Mouse (Mus musculus) lung, embryonic 15.5 days (tissue): ENCODE results near the gene Tmem44. TPM values are rescaled to one million over a fixed set of nuclear protein-coding genes. Genes with fewer than 3 reads are reported as not detected.

ENCODE experiments used
- ATAC-seq: fragments of 200-750 bp; cut with Nextera tagmentation; 2 replicates; pipeline ENCODE4 v1.8.0; 2017; ENCODE audit warnings: moderate number of reproducible peaks, borderline replicate concordance; ENCODE audit not compliant: low FRiP score, low TSS enrichment; ENCODE audit errors: extremely low read depth
- H3K27ac ChIP-seq: fragments of 300-500 bp; sonication (generic); 2 replicates; pipeline ENCODE4 v1.5.1; 2015; ENCODE audit warnings: moderate library complexity, mild to moderate bottlenecking, inconsistent platforms
- H3K27me3 ChIP-seq: fragments of 300-500 bp; sonication (generic); 2 replicates; pipeline ENCODE4 v1.6.1; 2015; ENCODE audit warnings: inconsistent platforms
- H3K36me3 ChIP-seq: fragments of 300-500 bp; sonication (generic); 2 replicates; pipeline ENCODE4 v1.6.1; 2015; ENCODE audit warnings: inconsistent platforms
- H3K4me1 ChIP-seq: fragments of 300-500 bp; sonication (generic); 2 replicates; pipeline ENCODE4 v1.6.1; 2015; ENCODE audit warnings: inconsistent platforms
- H3K4me2 ChIP-seq: fragments of 300-500 bp; sonication (generic); 2 replicates; pipeline ENCODE4 v1.6.1; 2015; ENCODE audit warnings: inconsistent platforms, mild to moderate bottlenecking, moderate library complexity
- H3K4me3 ChIP-seq: fragments of 300-500 bp; sonication (generic); 2 replicates; pipeline ENCODE4 v1.5.1; 2015; ENCODE audit warnings: mild to moderate bottlenecking, inconsistent platforms
- H3K9ac ChIP-seq: fragments of 300-500 bp; sonication (generic); 2 replicates; pipeline ENCODE4 v1.6.1; 2015; ENCODE audit warnings: inconsistent platforms
- H3K9me3 ChIP-seq: fragments of 300-500 bp; sonication (generic); 2 replicates; pipeline ENCODE4 v1.6.1; 2016; ENCODE audit warnings: inconsistent platforms
- WGBS: fragments of 180-500 bp; shearing (Covaris S2); methylation state at CpG from one replicate; pipeline ENCODE4 v1.1.7; 2015; 5-methylcytosine and 5-hydroxymethylcytosine counted together
- polyA plus RNA-seq: library from polyadenylated mRNA; unstranded; fragments of >200 nt; fragmentation: Nextera tagmentation; extraction: Ambion mirVana; gene quantifications from 2 replicates; pipeline ENCODE4 v1.2.1, GENCODE M21; 2015

Tmem44 gene
- polyA plus RNA-seq, 1 experiment from 2014 or later, result 26.4 TPM

DNA sequence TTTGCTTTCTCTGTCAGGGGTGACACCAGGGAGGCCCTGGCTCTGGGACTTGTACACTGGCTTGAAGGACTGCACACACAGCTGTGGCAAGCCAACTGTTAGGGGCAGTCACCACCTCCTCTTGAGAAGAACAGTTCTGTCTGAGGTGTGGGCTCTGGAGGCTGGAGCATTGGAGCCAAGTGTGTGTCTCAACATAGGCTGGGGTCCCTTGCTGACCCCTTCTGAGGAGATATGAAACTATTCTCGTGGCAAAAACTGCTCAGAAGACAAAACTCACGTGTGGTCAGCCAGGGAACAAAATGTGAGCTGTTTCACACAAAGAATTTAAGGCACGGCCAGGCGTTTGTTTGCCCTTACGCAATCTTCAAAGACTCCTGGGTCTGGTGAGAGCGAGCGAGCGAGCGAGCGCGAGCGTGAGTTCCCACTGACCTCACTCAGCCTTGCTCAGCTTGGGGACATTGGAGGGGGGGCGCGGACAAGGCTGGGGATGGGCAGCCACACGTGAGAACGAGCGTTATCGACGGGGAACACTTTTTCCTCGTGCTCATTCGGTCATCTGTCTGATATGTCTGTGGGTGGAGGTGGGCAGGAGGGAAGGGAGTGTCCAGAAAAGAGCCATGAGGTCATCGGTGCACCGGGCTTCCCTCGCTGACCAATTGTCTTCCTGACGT is 48.3 kb downstream of the Tmem44 start:
- Histone ChIP-seq H3K4me1 (peaks cover 27% of the 10 kb centered on the region), H3K9ac (no peak overlapping the region), H3K27ac (peak overlapping the region; percentile 87), H3K9me3 (no peaks in the 10 kb centered on the region), H3K36me3 (no peaks in the 10 kb centered on the region), H3K4me3 (peak overlapping the region; percentile 20), H3K4me2 (peak overlapping the region; percentile 50), H3K27me3 (no peaks in the 10 kb centered on the region; the same call in 1 of the 2 replicates)
- ATAC-seq, result peak; percentile 82
- 8% methylated on average over 25 of the region's 25 CpGs for WGBS

DNA sequence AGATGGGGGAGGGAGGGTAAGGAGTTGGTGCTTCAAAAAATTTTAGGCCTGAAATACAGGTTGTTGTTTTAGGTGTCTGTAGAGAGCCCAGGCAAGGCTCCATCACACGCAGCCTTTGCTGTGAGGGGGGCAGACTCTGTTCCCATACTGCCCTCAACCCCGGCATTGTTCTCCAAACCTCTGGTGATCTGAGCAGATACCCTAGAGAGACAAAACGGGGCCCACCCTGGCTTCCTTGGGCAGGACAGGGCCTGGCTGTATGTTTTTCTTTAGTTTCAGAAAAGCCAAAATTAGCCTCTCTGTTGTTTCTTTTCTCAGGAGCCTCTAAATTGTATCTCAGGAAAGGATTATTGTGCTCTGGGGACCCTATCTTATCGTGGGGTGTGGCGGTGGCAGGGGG is 49.0 kb downstream of the Tmem44 start:
- Histone ChIP-seq H3K4me2 (no peak overlapping the region), H3K27ac (peak overlapping the region; percentile 87), H3K9ac (no peak overlapping the region), H3K4me1 (peaks cover 27% of the 10 kb centered on the region), H3K4me3 (no peak overlapping the region), H3K36me3 (no peaks in the 10 kb centered on the region), H3K9me3 (no peaks in the 10 kb centered on the region), H3K27me3 (peaks cover 1% of the 10 kb centered on the region; the same call in 1 of the 2 replicates)
- 70% methylated on average over 5 of the region's 5 CpGs for WGBS
- ATAC-seq, result no peak

DNA sequence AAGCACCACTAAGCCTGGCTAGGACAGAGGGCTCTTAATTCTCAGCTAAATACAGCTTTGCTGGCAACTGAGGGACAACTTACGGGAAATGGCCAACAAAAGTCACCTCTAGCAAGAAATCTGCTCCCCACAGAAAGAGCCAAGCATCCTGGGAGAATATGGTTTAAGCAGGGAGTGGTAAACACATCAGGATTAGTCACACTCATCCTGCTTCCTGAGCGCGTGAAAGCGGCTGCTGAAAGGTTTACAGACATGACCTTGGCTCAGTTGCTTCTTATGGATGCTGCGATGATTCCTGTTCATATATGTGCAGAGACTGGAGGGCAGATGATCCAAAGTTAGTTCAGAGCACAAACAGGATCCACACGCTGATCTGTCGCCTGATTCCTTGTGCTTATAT is 50.4 kb downstream of the Tmem44 start:
- Histone ChIP-seq H3K36me3 (no peaks in the 10 kb centered on the region), H3K9me3 (no peaks in the 10 kb centered on the region), H3K27me3 (peaks cover 9% of the 10 kb centered on the region; the same call in 1 of the 2 replicates), H3K4me2 (no peak overlapping the region), H3K9ac (no peak overlapping the region), H3K4me3 (no peak overlapping the region), H3K27ac (no peak overlapping the region), H3K4me1 (peaks cover 27% of the 10 kb centered on the region)
- ATAC-seq, result no peak
- 82% methylated on average over 7 of the region's 7 CpGs for WGBS

DNA sequence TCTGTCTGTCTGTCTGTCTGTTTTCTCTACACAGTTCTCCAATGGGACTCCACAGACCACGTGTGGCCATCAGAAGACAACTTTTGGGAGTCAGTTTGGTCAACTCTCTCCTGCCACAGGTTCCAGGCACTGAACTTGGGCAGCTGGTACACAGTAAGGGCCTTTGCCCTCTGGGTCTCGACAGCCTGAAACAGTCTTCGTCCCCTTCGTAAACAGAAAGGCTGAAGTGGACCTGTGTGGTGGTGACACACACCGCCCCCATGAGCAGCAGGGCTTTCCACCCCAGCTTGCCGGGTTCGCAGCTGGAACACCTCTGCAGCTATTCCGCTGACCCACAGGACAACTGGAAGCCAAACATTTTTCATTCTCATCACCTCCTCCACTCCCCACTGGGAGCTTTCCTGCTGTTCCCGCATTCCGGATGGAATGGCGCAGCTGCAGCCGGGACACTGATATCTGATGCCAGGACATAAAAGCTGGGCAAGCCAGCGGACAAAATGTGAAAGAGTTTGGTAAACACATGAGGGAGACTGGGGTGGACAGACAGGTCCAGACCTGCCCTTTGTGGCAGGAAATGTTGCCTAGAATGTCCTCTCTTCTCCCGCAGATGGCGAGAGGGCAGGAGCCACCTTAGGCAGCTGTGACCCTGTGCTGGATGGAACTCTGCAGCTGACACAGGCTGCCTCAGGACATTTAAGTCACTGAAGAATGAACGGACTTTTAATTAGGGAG is 51.4 kb downstream of the Tmem44 start:
- H3K9ac ChIP-seq, result no peak overlapping the region
- no peaks in the 10 kb centered on the region for H3K9me3 ChIP-seq
- H3K27ac ChIP-seq, result no peak overlapping the region
- no peak for ATAC-seq
- H3K36me3 ChIP-seq, result no peaks in the 10 kb centered on the region
- peaks cover 13% of the 10 kb centered on the region; the same call in 1 of the 2 replicates for H3K27me3 ChIP-seq
- peak overlapping the region; percentile 7; the same call in 1 of the 2 replicates for H3K4me2 ChIP-seq
- H3K4me1 ChIP-seq, result peaks cover 27% of the 10 kb centered on the region
- no peak overlapping the region for H3K4me3 ChIP-seq
- 13% methylated on average over 16 of the region's 16 CpGs for WGBS

DNA sequence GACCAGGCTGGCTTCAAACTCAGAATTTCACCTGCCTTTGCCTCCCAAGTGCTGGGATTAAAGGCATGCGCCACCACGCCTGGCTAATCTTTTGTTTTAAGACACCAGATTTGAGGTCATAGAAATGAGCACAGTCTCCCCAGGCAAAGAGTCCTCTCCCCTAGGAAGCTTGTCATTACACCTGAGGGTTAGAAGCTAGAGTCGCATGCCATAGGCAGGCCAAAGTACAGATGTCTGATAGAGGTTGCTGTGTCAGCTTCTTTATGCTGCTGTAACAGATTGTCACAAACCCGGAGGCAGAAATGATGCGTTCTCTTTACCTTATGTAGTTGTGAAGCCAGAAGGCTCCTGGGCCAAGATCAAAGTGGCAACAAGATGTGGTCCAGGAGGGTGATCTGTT is 53.3 kb downstream of the Tmem44 start:
- Histone ChIP-seq H3K9me3 (no peaks in the 10 kb centered on the region), H3K4me2 (no peak overlapping the region), H3K36me3 (no peaks in the 10 kb centered on the region), H3K9ac (no peak overlapping the region), H3K4me1 (peaks cover 21% of the 10 kb centered on the region), H3K27me3 (peaks cover 14% of the 10 kb centered on the region; the same call in 1 of the 2 replicates), H3K27ac (no peak overlapping the region), H3K4me3 (no peak overlapping the region)
- ATAC-seq, result no peak
- 84% methylated on average over 5 of the region's 5 CpGs for WGBS

DNA sequence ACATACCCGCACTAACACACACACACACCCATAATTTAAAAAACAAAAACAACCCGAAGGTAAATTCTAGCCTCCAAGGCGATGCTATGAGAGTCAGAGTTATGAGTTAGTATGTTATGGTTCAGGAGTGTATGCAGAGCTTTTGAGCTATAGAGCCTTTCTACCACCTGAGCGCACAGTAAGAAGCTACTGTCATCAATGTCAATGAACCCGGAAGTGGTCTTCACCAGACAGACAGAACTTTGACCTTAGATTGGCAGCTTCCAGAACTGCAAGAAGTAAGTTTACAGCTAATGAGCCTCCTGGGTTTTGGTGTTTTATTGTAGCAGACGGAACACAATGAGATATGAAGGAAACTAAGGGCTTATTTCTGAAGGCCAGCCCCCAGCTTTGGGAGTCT is 55.8 kb downstream of the Tmem44 start:
- WGBS, result 80% methylated on average over 6 of the region's 6 CpGs
- Histone ChIP-seq H3K27me3 (peaks cover 14% of the 10 kb centered on the region; the same call in 1 of the 2 replicates), H3K9ac (no peak overlapping the region), H3K36me3 (no peaks in the 10 kb centered on the region), H3K4me3 (no peak overlapping the region), H3K4me2 (no peak overlapping the region), H3K4me1 (peaks cover 13% of the 10 kb centered on the region), H3K9me3 (no peaks in the 10 kb centered on the region), H3K27ac (no peak overlapping the region)
- ATAC-seq, result no peak

DNA sequence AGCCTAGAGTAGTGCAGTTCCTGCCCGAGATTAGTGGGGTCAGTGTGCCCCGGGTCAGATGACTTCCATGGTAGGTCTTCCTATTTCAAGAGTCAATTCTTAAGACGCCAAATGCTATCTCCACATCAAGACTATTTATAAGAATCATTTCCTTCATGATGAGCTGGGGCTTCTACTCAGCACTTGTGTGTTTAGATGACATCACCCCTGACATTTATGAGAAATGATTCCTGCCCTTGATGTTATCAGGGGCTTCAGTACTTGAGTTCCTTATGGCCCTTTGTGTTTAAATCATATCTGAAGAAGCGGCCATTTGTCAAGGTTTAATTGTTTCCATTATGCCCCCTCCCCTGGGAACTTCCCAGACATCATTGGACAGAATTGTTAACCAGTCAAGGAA is 58.9 kb downstream of the Tmem44 start:
- ATAC-seq, result no peak
- no peak overlapping the region for H3K27ac ChIP-seq
- no peak overlapping the region for H3K9ac ChIP-seq
- no peak overlapping the region for H3K4me2 ChIP-seq
- 28% methylated on average over 4 of the region's 4 CpGs for WGBS
- H3K36me3 ChIP-seq, result no peaks in the 10 kb centered on the region
- H3K9me3 ChIP-seq, result no peaks in the 10 kb centered on the region
- peaks cover 17% of the 10 kb centered on the region; the same call in 1 of the 2 replicates for H3K27me3 ChIP-seq
- H3K4me3 ChIP-seq, result no peak overlapping the region
- H3K4me1 ChIP-seq, result peaks cover 5% of the 10 kb centered on the region; the same call in 1 of the 2 replicates

DNA sequence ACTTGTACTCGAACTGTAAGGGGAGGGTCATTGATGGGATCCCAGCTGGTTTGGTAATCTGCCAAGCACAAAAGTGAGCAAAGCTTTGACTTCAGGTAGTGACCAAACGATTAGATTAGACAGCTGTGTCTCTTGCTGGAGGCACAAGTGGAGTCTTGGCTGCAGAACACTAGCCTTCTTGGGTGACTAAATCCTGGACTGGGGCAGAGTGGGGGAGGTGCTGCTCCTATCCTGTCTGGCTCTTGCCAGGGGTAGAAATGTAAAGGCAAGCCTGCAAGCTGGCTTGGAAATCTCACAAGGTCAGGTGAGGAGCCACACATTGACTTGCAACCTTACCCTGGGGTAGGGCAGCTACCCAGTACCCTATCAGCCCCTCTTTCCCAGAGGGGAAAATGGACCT is 59.9 kb downstream of the Tmem44 start:
- Histone ChIP-seq H3K4me1 (peaks cover 5% of the 10 kb centered on the region; the same call in 1 of the 2 replicates), H3K9ac (no peak overlapping the region), H3K9me3 (no peaks in the 10 kb centered on the region), H3K27ac (no peak overlapping the region), H3K4me3 (no peak overlapping the region), H3K36me3 (no peaks in the 10 kb centered on the region), H3K4me2 (no peak overlapping the region), H3K27me3 (peaks cover 12% of the 10 kb centered on the region; the same call in 1 of the 2 replicates)
- ATAC-seq, result no peak
- 27% methylated on average over 2 of the region's 2 CpGs for WGBS

DNA sequence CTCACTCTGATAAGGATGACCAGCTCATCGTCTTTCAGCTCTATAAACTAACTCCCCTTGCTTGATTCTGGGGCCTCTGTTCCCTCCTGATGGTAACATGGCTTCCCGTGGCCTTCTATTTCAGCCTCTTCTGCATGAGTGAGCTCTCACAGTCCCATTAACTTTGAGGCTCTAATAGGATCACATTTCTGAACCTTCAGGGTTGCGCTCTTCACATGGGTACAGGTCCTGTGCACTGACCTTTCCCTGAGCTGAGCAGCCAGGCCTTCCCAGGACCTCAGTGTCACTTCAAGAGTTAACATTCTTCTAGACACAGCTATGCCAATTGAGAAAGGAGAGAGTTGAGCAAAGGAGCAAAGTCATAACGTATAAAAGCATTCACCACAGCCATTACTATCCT is 60.3 kb downstream of the Tmem44 start:
- Histone ChIP-seq H3K27me3 (peaks cover 8% of the 10 kb centered on the region; the same call in 1 of the 2 replicates), H3K27ac (no peak overlapping the region), H3K4me3 (no peak overlapping the region), H3K4me1 (peaks cover 5% of the 10 kb centered on the region; the same call in 1 of the 2 replicates), H3K4me2 (no peak overlapping the region), H3K9ac (no peak overlapping the region), H3K36me3 (no peaks in the 10 kb centered on the region), H3K9me3 (no peaks in the 10 kb centered on the region)
- WGBS, result 54% methylated on average over 4 of the region's 4 CpGs
- no peak for ATAC-seq

DNA sequence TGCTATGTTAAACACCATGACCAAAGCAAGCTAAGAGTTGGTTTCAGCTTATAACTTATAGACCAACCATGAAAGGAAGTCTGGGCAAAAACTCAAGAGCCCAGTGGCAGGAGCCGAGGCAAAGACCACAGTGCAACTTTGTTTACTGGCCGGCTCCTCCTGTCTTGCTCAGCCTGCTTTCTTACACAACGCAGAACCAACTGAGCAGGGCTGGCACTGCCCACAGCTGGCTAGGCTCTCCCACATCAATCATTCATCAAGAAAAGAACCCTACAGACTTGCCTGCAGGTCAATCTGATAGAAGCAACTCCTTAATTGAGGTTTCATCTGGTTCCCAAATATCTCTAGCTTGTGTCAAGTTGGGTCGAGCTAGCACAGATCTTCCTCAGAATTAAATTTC is 61.0 kb downstream of the Tmem44 start:
- H3K9me3 ChIP-seq, result no peaks in the 10 kb centered on the region
- H3K27me3 ChIP-seq, result peaks cover 8% of the 10 kb centered on the region; the same call in 1 of the 2 replicates
- H3K36me3 ChIP-seq, result no peaks in the 10 kb centered on the region
- no peak overlapping the region for H3K4me3 ChIP-seq
- H3K27ac ChIP-seq, result no peak overlapping the region
- ATAC-seq, result no peak
- peaks cover 5% of the 10 kb centered on the region; the same call in 1 of the 2 replicates for H3K4me1 ChIP-seq
- H3K4me2 ChIP-seq, result no peak overlapping the region
- no peak overlapping the region for H3K9ac ChIP-seq
- WGBS, result 50% methylated on average over 4 of the region's 4 CpGs

DNA sequence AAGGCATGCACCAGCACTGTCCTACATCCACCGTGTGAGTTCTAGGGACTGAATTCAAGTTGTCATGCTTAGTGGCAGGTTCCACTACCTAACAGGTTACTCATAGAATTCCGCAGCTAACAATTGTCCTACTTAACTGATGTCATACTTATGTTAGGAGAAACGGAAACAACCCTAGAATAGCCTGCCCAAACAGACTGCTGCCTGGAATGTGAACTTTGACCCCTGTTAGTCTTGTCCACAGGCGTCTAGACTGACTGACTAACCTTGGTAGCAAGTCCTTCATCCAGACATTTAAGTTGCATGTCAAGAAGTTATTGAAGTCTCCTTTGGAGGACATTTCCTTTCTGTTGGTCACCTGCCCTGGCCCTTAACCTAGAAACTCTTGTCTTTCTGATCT is 64.1 kb downstream of the Tmem44 start:
- H3K4me1 ChIP-seq, result peaks cover 5% of the 10 kb centered on the region; the same call in 1 of the 2 replicates
- H3K27ac ChIP-seq, result no peak overlapping the region
- WGBS, result 42% methylated on average over 4 of the region's 4 CpGs
- no peaks in the 10 kb centered on the region for H3K36me3 ChIP-seq
- ATAC-seq, result no peak
- H3K9ac ChIP-seq, result no peak overlapping the region
- no peak overlapping the region for H3K4me2 ChIP-seq
- H3K27me3 ChIP-seq, result peaks cover 3% of the 10 kb centered on the region; the same call in 1 of the 2 replicates
- H3K4me3 ChIP-seq, result no peak overlapping the region
- no peaks in the 10 kb centered on the region for H3K9me3 ChIP-seq

DNA sequence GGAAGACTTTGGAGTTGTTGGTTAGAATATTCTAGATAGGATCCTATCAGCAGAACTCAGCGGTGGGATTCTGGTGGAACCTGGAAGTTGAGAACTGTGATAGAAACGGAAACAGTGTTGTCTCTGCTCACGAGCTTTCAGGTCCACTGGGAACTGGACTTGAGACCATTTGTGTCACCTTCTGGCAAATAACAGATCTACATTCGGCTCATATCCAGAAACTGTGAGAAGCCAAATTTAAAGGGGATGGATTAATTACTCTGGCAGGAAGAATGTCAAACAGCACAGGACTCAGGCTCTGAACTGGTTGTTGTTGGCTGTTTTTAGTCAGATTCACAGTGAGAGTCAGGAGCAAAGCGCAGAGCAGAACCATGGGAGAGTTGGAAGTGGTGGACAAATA is 72.9 kb downstream of the Tmem44 start:
- no peaks in the 10 kb centered on the region; the same call in 1 of the 2 replicates for H3K27me3 ChIP-seq
- WGBS, result 84% methylated on average over 5 of the region's 5 CpGs
- ATAC-seq, result no peak

More for the DNA sequence above, 72.9 kb downstream of the Tmem44 start:
- Histone ChIP-seq H3K4me3 (no peak overlapping the region), H3K27ac (no peak overlapping the region), H3K9me3 (no peaks in the 10 kb centered on the region), H3K36me3 (no peaks in the 10 kb centered on the region), H3K4me2 (no peak overlapping the region), H3K9ac (no peak overlapping the region), H3K4me1 (peaks cover 10% of the 10 kb centered on the region)
